8 mouse cellular contexts compared by ENCODE assay signal in the genomic region with DNA sequence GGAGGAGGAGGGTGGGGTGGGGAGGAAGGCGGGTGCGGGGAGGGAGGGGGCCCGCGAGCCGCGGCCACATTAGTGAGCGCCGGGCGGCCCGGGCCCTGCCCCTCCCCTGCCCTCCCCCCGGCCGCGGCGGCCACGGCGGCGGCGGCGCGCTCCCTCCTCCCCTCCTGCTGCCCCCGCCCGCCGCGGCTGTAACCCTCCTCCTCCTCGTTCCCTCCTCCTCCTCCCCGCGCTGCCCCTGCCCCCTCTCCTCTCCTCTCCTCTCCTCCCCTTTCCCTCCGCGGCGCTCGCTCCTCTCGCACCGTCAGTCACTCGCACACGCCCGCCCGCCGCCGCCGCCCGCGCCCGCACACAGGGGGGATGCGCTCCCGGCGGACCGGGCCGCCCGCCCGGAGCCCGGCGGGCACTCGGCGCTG. TPM values are rescaled to one million over a fixed set of nuclear protein-coding genes. Genes with fewer than 3 reads are reported as not detected.
DNase-seq lines count a peak whose midpoint lies in the region; ATAC-seq lines count a peak whose summit lies in the region.

No protein-coding gene starts in this region.

- peak overlapping the region; percentile 100 for H3K27ac ChIP-seq in hindbrain, embryonic 13.5 days

- peak; percentile 61 for ATAC-seq in hindbrain, embryonic 13.5 days (ENCODE audit: low FRiP score)

- H3K9me3 ChIP-seq in hindbrain, embryonic 13.5 days, result no peaks in the 10 kb centered on the region

- H3K36me3 ChIP-seq in hindbrain, embryonic 13.5 days, result peaks cover 3% of the 10 kb centered on the region; the same call in 1 of the 2 replicates

- no peaks in the 10 kb centered on the region for H3K27me3 ChIP-seq in hindbrain, embryonic 13.5 days

- WGBS in hindbrain, embryonic 13.5 days, result 0% methylated on average over 19 of the region's 54 CpGs

- DNase-seq in R1 (ENCODE audit: low read depth, low spot score), result peak; percentile 88
- peak; percentile 88 for DNase-seq in cerebellum, adult 9-11 months
- DNase-seq in frontal cortex, postnatal 14 days (ENCODE audit: low spot score in 2 of 2), result peak; percentile 49 to 63
- DNase-seq in left cerebral cortex, adult 18-20 months (ENCODE audit: low spot score in 2 of 2), result peak; percentile 72 to 82
- DNase-seq in lung, postnatal 4 days, result peak; percentile 91 to 95
- DNase-seq in right cerebral cortex, adult 2 months (ENCODE audit: low spot score in 2 of 2), result peak; percentile 64 to 65
- DNase-seq in urinary bladder, postnatal 36 days (ENCODE audit: low spot score in 2 of 2), result peak; percentile 59 to 88

- peak overlapping the region; percentile 60 for H3K4me2 ChIP-seq in hindbrain, embryonic 13.5 days

- H3K4me3 ChIP-seq in hindbrain, embryonic 13.5 days, result peak overlapping the region; percentile 98

- peaks cover 26% of the 10 kb centered on the region for H3K4me1 ChIP-seq in hindbrain, embryonic 13.5 days (replicated peaks)

- peak overlapping the region; percentile 100 for H3K9ac ChIP-seq in hindbrain, embryonic 13.5 days

RNA-seq across cellular contexts. Expression of gene Sp3, which starts 0.6 kb away (rescaled TPM):
- polyA plus RNA-seq in hindbrain, embryonic 13.5 days (2015; fragmentation: Nextera tagmentation; extraction: Ambion mirVana), result 43.3 and 44.5 TPM in 2 replicates
- 10 to 100 TPM; 50.6 to 56.8 TPM for total RNA-seq in left cerebral cortex, adult 18-20 months (2021)

RNA-seq across cellular contexts. Expression of gene Gm11084, which starts 6.9 kb away (rescaled TPM):
- polyA plus RNA-seq in hindbrain, embryonic 13.5 days (2015; fragmentation: Nextera tagmentation; extraction: Ambion mirVana), result not detected in 2 replicates
- total RNA-seq in left cerebral cortex, adult 18-20 months (2021), result not detected

Comparison
In these comparisons a context has a peak if more than half of its experiments do, and no peak if none do; other contexts are left out.
1. Peak in every context shown above with its lines: DNase-seq, ATAC-seq, H3K4me3 ChIP-seq and H3K27ac ChIP-seq.